Mouse (Mus musculus): ENCODE results near the gene Gm10318. TPM values are rescaled to one million over a fixed set of nuclear protein-coding genes. Genes with fewer than 3 reads are reported as not detected.

The Gm10318 gene
- polyA plus RNA-seq, 1 experiment = not detected

GRCm38 (mm10) chr10:77835647-77836046 lies 17.0 kb upstream of the Gm10318 start, which contains the start of gene Krtap10-10:
TSS of gene Krtap10-10 (plus strand) at chr10:77835947.
- no peak for TF ChIP-seq POLR2A (IDR thresholded peaks at IDR 0.05; ENCODE audit: control insufficient read depth, low read depth, low read length)
- TF ChIP-seq CTCF (IDR thresholded peaks at IDR 0.05; ENCODE audit: control insufficient read depth, insufficient read depth, insufficient replicate concordance, low read depth, low read length) = no peak
- Histone ChIP-seq H3K4me3 (ENCODE audit: control insufficient read depth, low read depth, low read length) (no peak within 1 kb of the TSS), H3K27ac (ENCODE audit: control insufficient read depth, insufficient read depth, low read depth, low read length) (no peak within 1 kb of the TSS), H3K36me3 (ENCODE audit: control insufficient read depth, insufficient read depth, low read length) (no peaks in the 10 kb centered on the region), H3K4me1 (ENCODE audit: control insufficient read depth, insufficient read depth, low read length) (no peaks in the 10 kb centered on the region), H3K27me3 (ENCODE audit: control insufficient read depth, insufficient read depth, low read length) (no peaks in the 10 kb centered on the region)

DNA sequence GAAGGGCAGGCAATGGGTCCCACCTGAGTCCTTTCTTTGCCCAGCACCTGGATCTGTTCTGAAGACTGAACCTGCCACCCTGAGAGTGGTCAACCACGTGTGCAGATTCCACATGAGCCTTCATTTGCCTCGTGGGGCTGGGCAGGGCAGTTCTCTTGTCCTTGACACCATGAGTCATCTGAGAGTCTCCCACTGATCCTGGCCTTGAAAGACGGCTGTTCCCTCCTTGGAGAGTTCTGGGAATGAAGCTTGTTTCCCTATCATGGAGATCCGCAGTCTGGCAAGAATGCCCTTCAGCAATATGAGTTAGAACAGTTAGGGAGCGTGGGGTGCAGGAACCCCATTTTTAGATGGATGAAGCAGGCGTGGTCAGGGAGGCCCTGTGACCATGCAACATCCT lies 13.7 kb upstream of the Gm10318 start:
- H3K27me3 ChIP-seq (ENCODE audit: control insufficient read depth, insufficient read depth, low read length) = no peaks in the 10 kb centered on the region
- H3K4me1 ChIP-seq (ENCODE audit: control insufficient read depth, insufficient read depth, low read length) = no peaks in the 10 kb centered on the region
- no peaks in the 10 kb centered on the region for H3K36me3 ChIP-seq (ENCODE audit: control insufficient read depth, insufficient read depth, low read length)
- no peak overlapping the region for H3K4me3 ChIP-seq (ENCODE audit: control insufficient read depth, low read depth, low read length)
- no peak overlapping the region for H3K27ac ChIP-seq (ENCODE audit: control insufficient read depth, insufficient read depth, low read depth, low read length)
- TF ChIP-seq POLR2A (IDR thresholded peaks at IDR 0.05; ENCODE audit: control insufficient read depth, low read depth, low read length) = no peak; the same call in 1 of the 2 replicates
- no peak for TF ChIP-seq CTCF (IDR thresholded peaks at IDR 0.05; ENCODE audit: control insufficient read depth, insufficient read depth, insufficient replicate concordance, low read depth, low read length)

GRCm38 (mm10) chr10:77846503-77846902 lies 6.2 kb upstream of the Gm10318 start, which contains the start of gene Gm36176:
TSS of gene Gm36176 (plus strand) at chr10:77846803.
- no peaks in the 10 kb centered on the region for H3K27me3 ChIP-seq (ENCODE audit: control insufficient read depth, insufficient read depth, low read length)
- no peaks in the 10 kb centered on the region for H3K4me1 ChIP-seq (ENCODE audit: control insufficient read depth, insufficient read depth, low read length)
- no peak within 1 kb of the TSS for H3K4me3 ChIP-seq (ENCODE audit: control insufficient read depth, low read depth, low read length)
- TF ChIP-seq POLR2A (IDR thresholded peaks at IDR 0.05; ENCODE audit: control insufficient read depth, low read depth, low read length) (no peak), CTCF (IDR thresholded peaks at IDR 0.05; ENCODE audit: control insufficient read depth, insufficient read depth, insufficient replicate concordance, low read depth, low read length) (no peak)
- H3K27ac ChIP-seq (ENCODE audit: control insufficient read depth, insufficient read depth, low read depth, low read length) = no peak within 1 kb of the TSS
- no peaks in the 10 kb centered on the region for H3K36me3 ChIP-seq (ENCODE audit: control insufficient read depth, insufficient read depth, low read length)

- Histone ChIP-seq H3K27ac (ENCODE audit: control insufficient read depth, insufficient read depth, low read depth, low read length) (no peak overlapping the region), H3K4me1 (ENCODE audit: control insufficient read depth, insufficient read depth, low read length) (no peaks in the 10 kb centered on the region), H3K27me3 (ENCODE audit: control insufficient read depth, insufficient read depth, low read length) (no peaks in the 10 kb centered on the region), H3K36me3 (ENCODE audit: control insufficient read depth, insufficient read depth, low read length) (no peaks in the 10 kb centered on the region), H3K4me3 (ENCODE audit: control insufficient read depth, low read depth, low read length) (no peak overlapping the region)
- TF ChIP-seq POLR2A (IDR thresholded peaks at IDR 0.05; ENCODE audit: control insufficient read depth, low read depth, low read length) (no peak), CTCF (IDR thresholded peaks at IDR 0.05; ENCODE audit: control insufficient read depth, insufficient read depth, insufficient replicate concordance, low read depth, low read length) (no peak)
Observed at GRCm38 (mm10) chr10:77846961-77847360, 5.7 kb upstream of the Gm10318 start.

DNA sequence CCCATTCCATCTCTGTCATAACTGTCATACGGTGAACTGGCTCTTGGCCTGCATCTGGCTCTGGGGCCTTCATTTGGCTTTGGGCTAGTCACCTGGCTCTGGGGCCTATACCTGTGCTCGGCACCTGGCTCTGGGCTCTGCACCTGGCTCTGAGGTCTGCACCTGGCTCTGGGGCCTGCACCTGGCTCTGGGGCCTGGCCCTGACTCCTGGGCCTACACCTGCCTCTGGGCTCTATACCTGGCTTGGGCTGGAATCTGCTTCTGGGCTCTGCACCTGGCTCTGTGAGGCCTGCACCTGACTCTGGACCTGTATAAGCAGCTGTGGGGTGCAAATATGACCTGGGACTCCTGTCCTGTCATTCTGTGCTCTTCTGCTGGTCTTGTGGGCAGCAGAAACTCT lies 5.1 kb upstream of the Gm10318 start:
- Histone ChIP-seq H3K4me1 (ENCODE audit: control insufficient read depth, insufficient read depth, low read length) (no peaks in the 10 kb centered on the region), H3K27me3 (ENCODE audit: control insufficient read depth, insufficient read depth, low read length) (no peaks in the 10 kb centered on the region), H3K4me3 (ENCODE audit: control insufficient read depth, low read depth, low read length) (no peak overlapping the region), H3K27ac (ENCODE audit: control insufficient read depth, insufficient read depth, low read depth, low read length) (no peak overlapping the region), H3K36me3 (ENCODE audit: control insufficient read depth, insufficient read depth, low read length) (no peaks in the 10 kb centered on the region)
- TF ChIP-seq CTCF (IDR thresholded peaks at IDR 0.05; ENCODE audit: control insufficient read depth, insufficient read depth, insufficient replicate concordance, low read depth, low read length) (no peak), POLR2A (IDR thresholded peaks at IDR 0.05; ENCODE audit: control insufficient read depth, low read depth, low read length) (no peak)

- no peaks in the 10 kb centered on the region for H3K27me3 ChIP-seq (ENCODE audit: control insufficient read depth, insufficient read depth, low read length)
- TF ChIP-seq CTCF (IDR thresholded peaks at IDR 0.05; ENCODE audit: control insufficient read depth, insufficient read depth, insufficient replicate concordance, low read depth, low read length) (no peak), POLR2A (IDR thresholded peaks at IDR 0.05; ENCODE audit: control insufficient read depth, low read depth, low read length) (no peak)
- no peak within 1 kb of the TSS for H3K4me3 ChIP-seq (ENCODE audit: control insufficient read depth, low read depth, low read length)
- H3K27ac ChIP-seq (ENCODE audit: control insufficient read depth, insufficient read depth, low read depth, low read length) = no peak within 1 kb of the TSS
- H3K36me3 ChIP-seq (ENCODE audit: control insufficient read depth, insufficient read depth, low read length) = no peaks in the 10 kb centered on the region
- H3K4me1 ChIP-seq (ENCODE audit: control insufficient read depth, insufficient read depth, low read length) = no peaks in the 10 kb centered on the region
Observed at GRCm38 (mm10) chr10:77861675-77862074, 9.0 kb downstream of the Gm10318 start, which contains the start of gene Gm3285. TSS of gene Gm3285 (plus strand) at chr10:77861975.

- H3K27ac ChIP-seq (ENCODE audit: control insufficient read depth, insufficient read depth, low read depth, low read length) = no peak overlapping the region
- H3K4me3 ChIP-seq (ENCODE audit: control insufficient read depth, low read depth, low read length) = peak overlapping the region; percentile 3; the same call in 1 of the 2 replicates
- H3K36me3 ChIP-seq (ENCODE audit: control insufficient read depth, insufficient read depth, low read length) = no peaks in the 10 kb centered on the region
- no peaks in the 10 kb centered on the region for H3K27me3 ChIP-seq (ENCODE audit: control insufficient read depth, insufficient read depth, low read length)
- TF ChIP-seq POLR2A (IDR thresholded peaks at IDR 0.05; ENCODE audit: control insufficient read depth, low read depth, low read length) (no peak), CTCF (IDR thresholded peaks at IDR 0.05; ENCODE audit: control insufficient read depth, insufficient read depth, insufficient replicate concordance, low read depth, low read length) (no peak)
- H3K4me1 ChIP-seq (ENCODE audit: control insufficient read depth, insufficient read depth, low read length) = no peaks in the 10 kb centered on the region
Observed at GRCm38 (mm10) chr10:77864067-77864761, 11.6 kb downstream of the Gm10318 start.
